Mouse (Mus musculus) forebrain, embryonic 16.5 days (tissue): ENCODE data around the gene Cbx1. TPM values are rescaled to one million over a fixed set of nuclear protein-coding genes. Genes with fewer than 3 reads are reported as not detected.

Experiments used
- ATAC-seq: fragments of 200-750 bp; cut with Nextera tagmentation; 2 replicates; pipeline ENCODE4 v1.8.0; 2017; ENCODE audit warnings: mild to moderate bottlenecking, moderate library complexity
- H3K27ac ChIP-seq: fragments of 300-500 bp; sonication (generic); 2 replicates; pipeline ENCODE4 v1.5.1; 2014; ENCODE audit warnings: low read length, control low read depth
- H3K27me3 ChIP-seq: fragments of 300-500 bp; sonication (generic); replicated peaks from 2 replicates; pipeline ENCODE4 v1.6.1; 2014; ENCODE audit warnings: low read length; ENCODE audit not compliant: control insufficient read depth, insufficient read depth
- H3K36me3 ChIP-seq: fragments of 300-500 bp; sonication (generic); 2 replicates; pipeline ENCODE4 v1.6.1; 2014; ENCODE audit not compliant: control insufficient read depth, insufficient read depth
- H3K4me1 ChIP-seq: fragments of 300-500 bp; sonication (generic); replicated peaks from 2 replicates; pipeline ENCODE4 v1.6.1; 2014; ENCODE audit warnings: low read length; ENCODE audit not compliant: control insufficient read depth, insufficient read depth
- H3K4me2 ChIP-seq: fragments of 300-500 bp; sonication (generic); 2 replicates; pipeline ENCODE4 v1.6.1; 2014; ENCODE audit warnings: mild to moderate bottlenecking, low read length, control low read depth
- H3K4me3 ChIP-seq: fragments of 300-500 bp; sonication (generic); replicated peaks from 2 replicates; pipeline ENCODE4 v1.5.1; 2014; ENCODE audit warnings: mild to moderate bottlenecking, low read length, control low read depth
- H3K9ac ChIP-seq: fragments of 300-500 bp; sonication (generic); replicated peaks from 2 replicates; pipeline ENCODE4 v1.6.1; 2014; ENCODE audit warnings: low read depth, low read length, control low read depth
- H3K9me3 ChIP-seq: fragments of 300-500 bp; sonication (generic); 2 replicates; pipeline ENCODE4 v1.6.1; 2016; ENCODE audit warnings: low read length; ENCODE audit not compliant: control insufficient read depth
- WGBS: fragments of 180-500 bp; shearing (Covaris S2); extraction: QIAGEN DNeasy Blood & Tissue Kit; methylation state at CpG from one replicate; pipeline ENCODE4 v1.1.7; 2014; 5-methylcytosine and 5-hydroxymethylcytosine counted together
- polyA plus RNA-seq: library from polyadenylated mRNA; unstranded; fragments of >200 nt; fragmentation: Nextera tagmentation; extraction: Ambion mirVana; gene quantifications from 2 replicates; pipeline ENCODE4 v1.2.1, GENCODE M21; 2015

Gene Cbx1
- 87.7 and 93.3 TPM in 2 replicates for polyA plus RNA-seq

DNA sequence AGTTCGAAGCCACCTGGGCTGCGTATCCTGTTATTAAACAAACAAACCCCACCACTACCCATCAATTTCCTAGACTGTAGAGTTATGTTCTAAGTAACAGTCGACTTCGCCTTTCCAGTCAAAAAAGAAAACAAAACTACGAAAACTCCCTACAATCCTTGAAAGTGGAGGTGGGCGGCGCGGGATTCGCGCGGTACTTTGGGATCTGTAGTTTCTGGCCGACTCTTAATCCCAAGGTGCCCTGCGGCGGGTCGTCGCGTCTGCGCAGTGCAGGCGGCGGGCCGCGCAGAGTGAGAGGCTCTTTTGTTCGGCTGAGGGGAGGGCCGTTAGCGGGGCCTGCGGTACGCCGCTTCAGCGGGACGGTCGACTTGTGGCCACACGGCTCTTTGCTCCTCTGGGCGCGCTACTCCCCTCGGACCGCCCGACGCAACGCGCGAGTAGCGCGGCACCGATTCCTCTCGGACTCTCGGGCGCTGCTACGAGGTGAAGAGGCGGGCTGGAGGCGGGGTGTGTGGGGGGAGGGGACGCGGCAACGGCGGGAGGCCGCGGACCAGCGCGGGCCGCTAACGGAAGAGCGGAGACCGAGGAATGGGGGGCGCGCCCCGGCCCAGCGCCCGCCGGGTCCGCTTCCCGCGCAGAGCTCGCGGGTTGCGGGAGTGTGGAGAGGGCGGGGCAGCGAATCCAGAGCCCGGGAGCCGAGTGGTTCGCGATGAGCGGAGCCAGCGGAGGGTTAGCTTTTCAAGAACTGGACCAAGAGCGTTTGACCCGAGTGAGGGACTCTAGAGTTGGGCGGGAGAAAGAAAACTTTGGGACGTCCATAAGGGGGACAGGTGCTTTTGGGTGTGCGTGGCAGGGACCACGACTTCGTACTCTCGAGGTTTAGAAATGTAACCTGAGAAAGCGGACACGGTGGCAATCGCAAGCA, at the start of gene Cbx1:
Gene Cbx1, plus strand, starts transcription at position 257 of the 925 bp plus-strand sequence.
- peak within 1 kb of the TSS; percentile 97 for H3K9ac ChIP-seq
- H3K27me3 ChIP-seq: no peaks in the 10 kb centered on the region
- peak within 1 kb of the TSS; percentile 97 for H3K4me2 ChIP-seq
- H3K36me3 ChIP-seq: no peaks in the 10 kb centered on the region
- peak within 1 kb of the TSS; percentile 96 for H3K27ac ChIP-seq
- no peaks in the 10 kb centered on the region for H3K9me3 ChIP-seq
- 1% methylated on average over 85 of the region's 93 CpGs for WGBS
- peak within 1 kb of the TSS; percentile 96 for H3K4me3 ChIP-seq
- peak; percentile 100 for ATAC-seq
- peaks cover 35% of the 10 kb centered on the region for H3K4me1 ChIP-seq

DNA sequence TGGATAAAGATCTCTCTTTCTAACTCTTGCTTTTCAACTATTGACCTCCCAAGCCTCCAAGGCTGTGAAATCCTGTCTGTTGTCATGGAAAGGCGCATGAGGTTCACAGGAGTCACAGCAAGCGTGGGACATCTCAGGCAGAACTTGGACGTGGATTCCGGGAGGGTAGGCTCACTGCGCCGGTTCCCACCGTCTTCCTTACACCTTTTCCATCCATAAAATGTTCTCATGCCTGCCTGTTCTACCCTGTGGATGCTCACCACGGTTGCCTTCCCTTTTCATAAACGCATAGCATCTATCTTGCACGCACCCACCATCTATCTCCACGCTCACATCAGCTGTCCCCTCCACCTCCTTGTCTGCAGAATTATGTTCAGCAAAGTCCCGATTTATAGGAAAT, 48.1 kb upstream of the Cbx1 start:
- Histone ChIP-seq H3K27ac (no peak overlapping the region), H3K9ac (no peak overlapping the region), H3K9me3 (no peaks in the 10 kb centered on the region), H3K4me3 (no peak overlapping the region), H3K27me3 (peaks cover 53% of the 10 kb centered on the region), H3K36me3 (no peaks in the 10 kb centered on the region), H3K4me2 (no peak overlapping the region), H3K4me1 (peaks cover 32% of the 10 kb centered on the region)
- no peak for ATAC-seq
- 57% methylated on average over 12 of the region's 12 CpGs for WGBS

DNA sequence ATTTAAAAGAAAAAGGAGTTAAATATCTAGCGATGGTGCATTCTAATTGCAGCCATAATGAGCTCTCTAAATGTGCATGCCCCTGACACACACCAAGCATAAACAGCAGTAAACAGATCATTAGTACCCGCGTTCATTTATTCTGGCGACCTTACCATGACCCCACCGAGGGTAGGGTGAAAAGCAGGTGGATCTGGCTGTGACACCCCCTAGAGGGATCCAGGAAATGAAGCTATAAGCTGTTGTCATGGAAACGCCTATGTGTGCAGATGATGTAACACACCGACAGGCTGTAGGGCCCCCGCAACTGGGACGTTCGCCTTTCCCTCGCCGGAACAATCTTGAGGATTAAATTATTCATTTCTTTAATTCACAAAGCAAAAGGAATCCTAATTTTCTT, 46.9 kb upstream of the Cbx1 start:
- Histone ChIP-seq H3K4me1 (peaks cover 23% of the 10 kb centered on the region), H3K36me3 (no peaks in the 10 kb centered on the region), H3K9ac (no peak overlapping the region), H3K27me3 (peaks cover 46% of the 10 kb centered on the region), H3K4me3 (0 out of 2 replicates have a peak overlapping the region, but pooled peaks have one; percentile 1), H3K9me3 (no peaks in the 10 kb centered on the region), H3K4me2 (peak overlapping the region; percentile 40), H3K27ac (no peak overlapping the region)
- peak; percentile 47; the same call in 1 of the 2 replicates for ATAC-seq
- under 1% methylated on average over 12 of the region's 12 CpGs for WGBS

DNA sequence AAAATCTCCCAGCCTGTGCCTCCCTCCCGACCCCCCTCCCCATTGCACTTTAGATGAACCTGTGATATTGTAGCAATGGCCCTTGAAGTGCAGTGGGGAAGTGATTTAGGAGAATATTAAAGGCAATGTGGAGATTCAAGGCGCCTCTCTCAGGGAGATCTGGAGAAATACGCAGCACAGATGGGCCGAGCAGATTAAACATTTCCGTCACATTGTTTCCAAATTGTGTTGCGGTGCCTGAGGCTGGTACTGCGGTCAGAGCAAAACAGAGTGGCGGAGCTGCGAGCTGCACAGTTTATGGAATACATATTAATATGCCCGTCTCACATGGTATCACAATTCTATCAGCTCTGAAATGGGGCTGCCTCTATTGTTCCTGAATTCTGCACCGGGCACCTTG, 45.9 kb upstream of the Cbx1 start:
- peak; percentile 54 for ATAC-seq
- 27% methylated on average over 11 of the region's 11 CpGs for whole genome bisulfite sequencing
- Histone ChIP-seq H3K36me3 (no peaks in the 10 kb centered on the region), H3K27me3 (peaks cover 38% of the 10 kb centered on the region), H3K4me1 (peaks cover 23% of the 10 kb centered on the region), H3K4me2 (no peak overlapping the region), H3K4me3 (no peak overlapping the region), H3K27ac (no peak overlapping the region), H3K9me3 (no peaks in the 10 kb centered on the region), H3K9ac (no peak overlapping the region)

DNA sequence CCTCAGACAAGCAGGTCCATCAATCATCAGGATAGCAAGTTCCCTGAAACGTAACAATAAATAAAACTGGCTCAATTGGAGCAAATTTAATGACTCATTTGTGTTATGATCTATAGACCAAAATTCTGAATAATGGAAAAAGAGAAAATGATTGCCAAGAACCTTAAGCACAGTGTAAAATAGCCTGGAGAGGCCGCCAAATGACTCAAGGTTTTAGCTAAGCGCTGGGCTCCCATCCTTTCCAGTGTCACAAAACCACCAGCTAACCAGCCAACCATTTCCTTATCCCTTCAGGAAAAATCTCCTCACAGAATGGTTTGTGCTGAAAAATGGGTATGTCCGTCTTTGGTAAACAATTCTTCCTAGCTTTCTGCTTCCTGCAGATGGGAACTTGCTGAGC, 45.0 kb upstream of the Cbx1 start:
- no peak overlapping the region for H3K9ac ChIP-seq
- no peak overlapping the region for H3K4me2 ChIP-seq
- no peak overlapping the region for H3K4me3 ChIP-seq
- H3K36me3 ChIP-seq: no peaks in the 10 kb centered on the region
- H3K27ac ChIP-seq: no peak overlapping the region
- H3K4me1 ChIP-seq: peaks cover 23% of the 10 kb centered on the region
- ATAC-seq: no peak
- 84% methylated on average over 4 of the region's 4 CpGs for WGBS
- peaks cover 34% of the 10 kb centered on the region for H3K27me3 ChIP-seq
- no peaks in the 10 kb centered on the region for H3K9me3 ChIP-seq

DNA sequence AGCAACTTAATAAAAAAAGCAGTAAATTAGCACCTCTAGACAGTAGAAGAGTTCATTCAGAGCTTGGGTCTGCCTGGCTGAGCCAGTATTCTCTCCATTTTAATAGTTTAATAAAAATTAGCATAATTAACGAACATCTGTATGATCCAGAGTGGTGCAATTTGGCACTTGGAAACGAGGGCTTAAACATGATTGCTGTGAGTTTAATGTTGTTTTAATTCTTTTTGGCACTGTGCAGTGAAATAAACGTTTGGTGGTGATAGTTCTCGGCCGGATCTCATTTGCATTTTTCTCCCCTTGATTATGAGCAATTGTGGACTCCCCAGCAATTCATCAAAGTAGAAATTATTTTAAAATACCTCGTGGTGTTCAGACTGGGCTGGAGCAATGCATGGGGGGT, 42.3 kb upstream of the Cbx1 start:
- 35% methylated on average over 6 of the region's 6 CpGs for WGBS
- H3K4me3 ChIP-seq: no peak overlapping the region
- no peak overlapping the region for H3K27ac ChIP-seq
- no peaks in the 10 kb centered on the region for H3K36me3 ChIP-seq
- peaks cover 30% of the 10 kb centered on the region for H3K27me3 ChIP-seq
- H3K9ac ChIP-seq: no peak overlapping the region
- peak; percentile 43; the same call in 1 of the 2 replicates for ATAC-seq
- H3K4me1 ChIP-seq: peaks cover 18% of the 10 kb centered on the region
- no peak overlapping the region for H3K4me2 ChIP-seq
- no peaks in the 10 kb centered on the region for H3K9me3 ChIP-seq

DNA sequence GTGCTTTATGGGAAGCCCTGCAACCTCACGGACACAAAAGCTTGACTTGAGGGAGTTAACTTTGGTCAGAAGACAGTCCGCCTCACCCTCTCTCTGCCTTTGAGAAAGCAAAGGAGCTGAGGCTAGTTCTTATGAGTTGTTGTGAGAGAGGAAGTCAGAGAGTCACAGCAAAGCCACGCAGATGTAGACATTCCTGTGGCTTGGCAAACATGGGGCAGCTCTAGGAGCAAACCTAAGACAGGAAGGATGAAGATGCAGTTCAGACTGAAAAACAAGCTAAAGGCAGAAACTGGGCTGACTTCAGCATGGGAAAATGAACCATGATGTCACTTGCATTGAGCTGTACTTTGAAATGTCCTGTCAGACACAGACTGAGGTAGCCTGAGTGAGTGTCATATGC, 41.4 kb upstream of the Cbx1 start:
- no peak for ATAC-seq
- WGBS: 65% methylated on average over 3 of the region's 3 CpGs
- Histone ChIP-seq H3K4me1 (peaks cover 9% of the 10 kb centered on the region), H3K36me3 (no peaks in the 10 kb centered on the region), H3K4me2 (no peak overlapping the region), H3K27me3 (peaks cover 26% of the 10 kb centered on the region), H3K4me3 (no peak overlapping the region), H3K9me3 (no peaks in the 10 kb centered on the region), H3K9ac (no peak overlapping the region), H3K27ac (no peak overlapping the region)

DNA sequence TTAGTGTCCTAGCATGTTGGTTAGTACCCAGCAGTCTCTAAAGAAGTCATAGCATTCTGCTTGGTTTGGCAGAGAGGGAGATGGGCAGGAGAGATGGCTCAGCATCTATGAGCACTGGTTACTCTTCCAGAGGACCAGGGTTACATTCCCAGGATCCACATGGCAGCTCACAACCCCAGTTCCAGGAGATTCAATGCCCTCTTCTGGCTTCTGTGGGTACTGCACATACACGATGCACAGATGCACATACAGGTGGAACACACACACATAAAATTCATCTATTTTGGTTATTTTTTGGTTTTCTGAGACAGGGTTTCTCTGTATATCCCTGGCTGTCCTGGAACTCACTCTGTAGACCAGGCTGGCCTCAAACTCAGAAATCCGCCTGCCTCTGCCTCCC, 33.6 kb upstream of the Cbx1 start:
- H3K4me3 ChIP-seq: no peak overlapping the region
- H3K9me3 ChIP-seq: no peaks in the 10 kb centered on the region
- H3K36me3 ChIP-seq: no peaks in the 10 kb centered on the region
- H3K4me2 ChIP-seq: no peak overlapping the region
- no peak overlapping the region for H3K9ac ChIP-seq
- no peaks in the 10 kb centered on the region for H3K4me1 ChIP-seq
- H3K27me3 ChIP-seq: no peaks in the 10 kb centered on the region
- no peak overlapping the region for H3K27ac ChIP-seq
- ATAC-seq: no peak
- WGBS: 93% methylated on average over 2 of the region's 2 CpGs

DNA sequence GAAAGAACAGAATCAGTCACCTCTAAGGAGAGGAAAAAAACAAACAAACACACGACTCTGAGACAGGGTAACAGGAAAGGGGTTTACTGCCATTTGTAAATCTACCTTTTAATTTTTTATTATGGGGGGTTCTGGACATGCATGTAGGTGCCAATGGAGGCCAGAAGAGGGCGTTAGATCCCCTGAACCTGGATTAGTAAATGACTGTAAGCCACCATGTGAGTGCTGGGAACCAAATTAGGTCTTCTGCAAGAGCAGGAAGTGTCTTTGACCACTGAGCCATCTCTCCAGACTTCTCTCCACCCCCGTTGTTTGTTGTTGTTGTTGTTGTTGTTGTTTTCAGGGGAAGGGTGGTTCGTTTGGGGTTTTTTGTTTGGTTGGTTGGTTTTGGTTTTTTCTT, 31.5 kb upstream of the Cbx1 start:
- Histone ChIP-seq H3K4me3 (no peak overlapping the region), H3K4me2 (no peak overlapping the region), H3K27me3 (no peaks in the 10 kb centered on the region), H3K9ac (no peak overlapping the region), H3K4me1 (no peaks in the 10 kb centered on the region), H3K9me3 (no peaks in the 10 kb centered on the region), H3K36me3 (no peaks in the 10 kb centered on the region), H3K27ac (no peak overlapping the region)
- ATAC-seq: no peak
- WGBS: 60% methylated on average over 4 of the region's 4 CpGs
